Mouse (Mus musculus): ENCODE data around the gene Pip5k1a. TPM values are rescaled to one million over a fixed set of nuclear protein-coding genes. Genes with fewer than 3 reads are reported as not detected.
A peak's percentile ranks its signal among the peaks of the same experiment; 100 is the strongest.
"Not testable (repeated sequence)": the region's sequence is repeated elsewhere in the genome, so short reads cannot be mapped to it uniquely, and the experiment has no call there.

Pip5k1a gene
- total RNA-seq, 4 experiments from 2014 or later: 58.5 to 66.8 (median 64.8) TPM

DNA sequence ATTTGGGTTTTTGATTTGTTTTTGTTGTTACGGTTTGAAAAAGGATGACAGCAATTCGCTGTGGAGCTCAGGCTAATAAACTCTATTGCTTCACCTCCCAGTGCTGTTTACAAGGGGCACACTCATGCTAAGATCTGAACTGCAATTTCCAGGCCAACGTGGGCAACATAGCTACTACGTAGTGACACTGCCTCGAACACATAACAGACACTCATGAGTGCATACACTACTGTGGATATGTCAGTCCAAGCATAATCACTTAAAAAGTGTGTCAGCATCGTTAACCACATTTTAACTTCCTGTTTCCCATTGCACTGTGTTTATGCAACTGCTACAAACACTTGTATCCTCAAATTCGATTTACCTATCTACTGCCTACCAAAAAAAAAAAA is 63.9 kb downstream of the Pip5k1a start:
- DNase-seq (ENCODE audit: low spot score in 2 of 2): no peak

DNA sequence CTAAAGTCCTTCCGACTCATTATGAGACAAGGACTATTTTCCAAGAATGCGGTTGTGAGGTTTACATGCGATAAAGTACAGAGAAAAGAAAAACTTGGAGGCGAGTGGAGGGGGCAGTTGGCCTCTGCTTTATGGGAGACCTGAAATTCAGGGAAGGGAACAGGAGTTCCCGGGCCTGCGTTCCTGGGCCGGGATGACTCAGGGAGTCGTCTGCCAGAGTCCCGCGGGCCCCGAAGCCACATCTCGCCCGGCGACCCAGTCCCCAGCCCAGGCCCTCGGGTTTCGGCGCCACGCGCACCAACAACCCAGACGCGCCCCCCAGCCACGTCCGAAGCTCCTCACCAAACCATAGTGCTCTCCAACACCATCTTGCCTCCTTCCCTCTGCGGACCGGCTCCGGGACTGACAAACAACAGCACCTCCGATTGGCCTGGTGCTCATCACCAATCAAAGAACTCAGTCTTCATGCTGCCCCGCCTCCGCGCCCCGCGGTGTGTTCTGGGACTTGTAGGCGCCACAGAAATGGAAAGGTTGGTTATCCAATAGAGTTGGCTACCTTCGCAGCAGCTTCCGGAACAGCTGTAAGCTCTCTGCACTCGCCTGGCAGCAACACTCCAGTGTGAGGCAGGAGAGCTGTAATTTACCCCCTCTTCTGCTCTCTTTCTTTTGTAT is 64.4 kb downstream of the Pip5k1a start, which contains the start of gene Psmd4:
Gene Psmd4 (minus strand): TSS at position 449 of the 672 bp plus-strand sequence.
- peak; percentile 97 to 98 for DNase-seq (ENCODE audit: low spot score in 2 of 2)

DNA sequence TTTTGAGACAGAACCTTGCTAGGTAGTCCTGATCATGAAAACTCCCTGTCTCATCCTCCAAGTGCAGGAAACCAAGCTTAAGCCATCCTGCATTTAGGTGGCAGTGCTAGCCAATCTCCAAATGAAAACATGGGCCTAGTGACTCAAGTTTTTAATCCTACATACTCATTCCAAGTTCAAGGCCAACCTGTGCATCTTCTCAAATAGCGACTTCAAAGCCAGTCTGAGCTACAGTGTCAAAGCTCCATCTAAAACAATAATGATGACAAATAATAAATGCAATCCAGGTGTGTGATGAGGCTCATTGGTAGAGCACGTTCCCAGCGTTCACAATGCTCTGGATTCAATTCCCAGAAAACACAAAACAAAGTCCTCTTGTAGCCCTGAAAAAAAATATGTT is 65.1 kb downstream of the Pip5k1a start:
- no peak for DNase-seq (ENCODE audit: low spot score in 2 of 2)

DNA sequence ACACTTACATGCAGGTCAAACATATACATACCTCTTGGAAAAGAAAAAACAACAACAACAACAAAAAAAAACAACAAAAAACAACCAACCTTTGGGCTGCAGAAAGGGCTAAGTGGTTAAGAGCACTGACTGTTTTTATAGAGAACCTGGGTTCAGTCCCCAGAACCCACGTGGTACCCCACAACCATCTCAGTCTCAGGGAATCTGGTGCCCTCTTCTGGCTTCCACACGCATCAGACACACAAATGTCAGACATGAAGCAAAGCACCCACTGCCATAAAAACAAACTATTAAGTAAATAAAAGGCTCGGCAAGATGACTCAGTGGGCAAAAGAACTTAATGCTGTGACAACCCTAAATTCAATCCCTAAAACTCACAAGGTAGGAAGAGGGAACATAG is 76.8 kb downstream of the Pip5k1a start:
- no peak for DNase-seq (ENCODE audit: low spot score in 2 of 2)

DNA sequence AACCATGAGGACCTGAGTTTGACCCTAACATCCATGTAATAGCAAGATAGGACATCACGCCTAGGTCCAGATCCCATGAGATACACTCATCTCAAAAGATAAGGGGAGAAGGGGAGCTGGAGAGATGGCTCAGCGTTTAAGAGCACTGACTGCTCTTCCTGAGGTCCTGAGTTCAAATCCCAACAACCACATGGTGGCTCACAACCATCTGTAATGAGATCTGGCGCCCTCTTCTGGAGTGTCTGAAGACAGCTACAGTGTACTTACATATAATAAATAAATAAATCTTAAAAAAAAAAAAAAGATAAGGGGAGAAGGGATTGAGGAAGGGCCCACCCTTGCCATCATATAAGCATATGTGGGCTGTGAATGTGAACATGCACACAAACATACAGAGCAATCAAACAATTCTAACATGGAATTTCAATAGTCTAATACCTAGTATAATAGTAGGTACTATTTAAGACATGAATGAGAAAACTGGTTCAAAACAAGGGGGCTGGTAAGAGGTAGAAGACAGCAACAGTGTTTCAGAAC is 77.4 kb downstream of the Pip5k1a start:
- DNase-seq (ENCODE audit: low spot score in 2 of 2): not testable (repeated sequence)

DNA sequence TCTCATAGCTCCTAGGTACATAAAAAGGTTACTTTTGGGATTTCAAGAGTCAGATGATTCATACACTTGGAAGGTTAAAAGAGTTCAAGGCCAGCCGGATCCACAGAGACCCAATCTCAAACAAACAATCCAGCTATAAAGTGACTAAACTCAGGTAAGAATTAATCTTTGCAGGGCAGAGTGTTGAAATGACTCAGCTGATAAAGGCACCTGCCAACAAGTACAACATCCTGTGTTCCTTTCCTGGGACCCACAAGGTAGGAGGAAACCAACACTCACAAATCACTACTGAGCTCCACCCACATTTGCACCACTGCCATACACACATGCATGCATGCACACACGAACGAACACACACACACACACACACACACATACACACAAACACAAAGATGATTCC is 78.1 kb downstream of the Pip5k1a start:
- no peak for DNase-seq (ENCODE audit: low spot score in 2 of 2)

DNA sequence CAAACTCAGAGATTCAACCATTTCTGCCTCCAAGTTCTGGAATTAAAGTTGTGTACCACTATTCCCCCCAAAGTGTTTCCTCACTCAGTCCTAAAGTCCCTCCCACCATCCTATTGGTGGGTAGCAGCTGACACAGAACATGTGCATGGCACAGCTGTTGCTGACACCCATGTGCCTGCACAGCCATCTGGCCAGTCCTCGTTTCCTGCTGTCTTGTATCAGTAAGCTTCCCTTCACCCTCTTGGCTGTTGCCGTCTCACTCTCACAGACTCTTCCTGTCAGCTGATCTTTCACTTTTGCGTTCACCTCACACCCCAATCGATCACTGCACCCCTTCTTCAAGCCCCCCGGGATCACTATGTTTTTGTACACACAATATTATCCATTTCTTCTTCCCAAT is 79.0 kb downstream of the Pip5k1a start:
- DNase-seq (ENCODE audit: low spot score in 2 of 2): peak; percentile 81 to 87

DNA sequence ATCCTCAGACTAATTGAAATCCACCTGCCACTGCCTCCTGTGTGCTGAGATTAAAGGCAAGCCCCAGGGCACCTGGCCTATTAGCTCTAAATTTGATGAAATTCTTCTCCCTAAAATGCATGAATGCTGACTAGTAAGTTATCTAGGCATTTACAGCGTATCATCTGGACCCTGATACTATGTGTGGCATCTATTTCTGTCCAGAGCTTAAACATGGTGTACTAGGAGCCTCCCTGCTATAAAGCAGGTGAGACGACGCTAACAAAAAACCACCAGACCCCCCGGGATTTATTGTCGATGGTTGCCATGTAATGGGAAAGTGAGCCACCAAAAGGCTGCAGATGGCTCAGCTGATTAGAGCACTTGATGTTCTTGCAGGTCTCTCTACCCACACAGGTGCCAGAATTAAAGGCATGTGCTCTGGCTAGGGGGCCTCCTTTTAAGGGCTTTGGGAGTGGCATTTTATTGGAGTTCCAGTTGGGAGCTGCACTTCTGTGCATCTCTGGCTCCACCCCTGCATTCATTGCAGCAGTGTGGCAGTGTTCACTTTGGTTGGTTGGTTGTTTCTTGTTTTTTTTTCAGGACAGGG is 79.6 kb downstream of the Pip5k1a start:
- DNase-seq (ENCODE audit: low spot score in 2 of 2): no peak

DNA sequence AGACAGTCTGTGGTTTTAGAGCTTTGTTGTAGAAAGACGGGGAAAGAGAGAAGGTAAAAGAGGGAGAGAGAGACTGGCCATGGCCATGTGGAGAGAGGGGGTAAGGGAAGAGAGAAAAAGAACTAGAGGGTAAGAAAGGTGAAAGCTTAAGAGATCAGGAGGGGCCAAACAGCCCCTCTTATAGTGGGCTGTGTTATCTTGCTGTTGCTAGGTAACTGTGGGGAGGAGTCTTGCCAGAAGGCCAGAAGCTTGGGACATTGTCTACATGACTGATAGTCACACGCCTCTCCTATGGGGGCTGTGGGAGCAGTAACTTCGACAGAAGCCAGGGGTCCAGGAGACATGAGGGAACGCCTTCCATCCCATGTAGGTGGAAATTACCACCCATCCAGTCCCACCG is 81.5 kb downstream of the Pip5k1a start:
- no peak for DNase-seq (ENCODE audit: low spot score in 2 of 2)

DNA sequence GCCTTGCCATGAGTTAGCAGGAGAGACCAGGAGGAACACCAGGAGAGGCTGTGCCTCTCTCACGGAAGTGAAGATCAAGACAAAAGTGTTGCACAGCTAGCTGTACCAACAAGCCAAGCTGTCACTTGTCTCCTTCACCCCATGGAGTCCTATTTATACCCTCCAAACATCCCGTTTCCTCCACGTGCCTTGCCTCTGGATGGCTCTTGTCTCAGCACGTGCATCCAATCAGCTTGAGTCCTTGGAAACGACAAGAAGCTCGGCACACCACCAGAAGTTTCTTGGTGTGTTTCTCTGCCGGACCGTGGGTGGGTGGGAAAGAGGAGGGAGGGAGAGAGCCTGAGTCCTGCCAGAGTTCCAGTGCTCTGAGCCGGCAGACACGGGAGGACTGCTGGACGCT is 82.2 kb downstream of the Pip5k1a start:
- no peak for DNase-seq (ENCODE audit: low spot score in 2 of 2)

DNA sequence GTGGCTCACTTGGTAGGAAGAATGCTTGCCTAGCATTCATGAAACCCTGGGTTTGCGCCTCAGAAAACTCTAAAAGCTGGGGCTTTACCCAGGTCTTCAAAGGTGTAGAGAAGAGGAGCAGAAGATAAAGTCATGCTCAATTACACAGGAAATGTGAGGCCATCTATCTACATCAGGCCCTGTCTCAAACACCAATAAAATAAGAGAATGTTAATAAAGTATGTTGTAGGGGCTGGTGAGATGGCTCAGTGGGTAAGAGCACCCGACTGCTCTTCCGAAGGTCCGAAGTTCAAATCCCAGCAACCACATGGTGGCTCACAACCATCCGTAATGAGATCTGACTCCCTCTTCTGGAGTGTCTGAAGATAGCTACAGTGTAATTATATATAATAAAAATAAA is 85.8 kb downstream of the Pip5k1a start:
- DNase-seq (ENCODE audit: low spot score in 2 of 2): not testable (repeated sequence)

DNA sequence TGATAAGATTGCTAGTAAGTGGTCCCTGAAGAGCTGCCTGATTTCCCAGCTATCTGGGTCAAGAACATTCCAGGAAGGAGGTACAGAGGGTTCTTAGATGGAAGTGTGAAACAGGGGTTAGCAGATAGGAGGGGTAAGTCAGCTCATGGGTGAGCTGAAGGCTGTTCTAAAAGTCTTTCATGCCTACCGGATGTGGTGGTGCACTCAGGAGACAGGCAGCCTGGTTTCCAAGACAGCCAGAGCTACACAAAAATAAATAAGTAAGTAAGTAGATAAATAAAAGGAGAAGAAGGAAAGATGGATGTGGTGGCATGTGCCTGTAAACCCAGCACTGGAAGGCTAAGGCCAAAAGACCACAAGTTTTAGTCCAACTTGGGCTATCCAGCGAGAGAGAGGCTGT is 88.0 kb downstream of the Pip5k1a start:
- no peak for DNase-seq (ENCODE audit: low spot score in 2 of 2)

DNA sequence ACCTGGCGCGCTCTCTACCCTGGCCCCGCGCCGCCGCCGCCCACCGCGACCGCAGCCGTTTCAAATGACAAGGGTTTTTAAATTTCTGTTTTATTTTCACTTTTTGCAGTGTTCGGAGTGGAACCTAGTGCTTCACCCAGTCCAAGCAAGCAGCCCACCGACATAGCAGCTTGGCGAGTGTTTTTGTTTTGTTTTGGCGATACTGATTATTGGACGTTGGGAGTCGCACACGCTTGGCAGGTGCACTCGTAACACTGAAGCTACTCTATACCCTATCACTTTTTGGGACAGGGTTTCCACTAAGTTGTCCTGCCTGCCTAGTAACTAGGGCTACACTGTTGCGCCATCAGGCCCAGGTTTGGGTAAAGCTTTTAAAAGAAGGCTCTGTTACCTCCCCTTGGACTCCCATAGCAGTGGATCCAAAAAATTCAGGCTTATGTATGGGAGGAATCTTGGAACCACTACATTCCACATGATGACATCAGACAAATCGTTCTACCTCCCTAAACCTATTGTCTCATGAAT is 90.1 kb downstream of the Pip5k1a start:
- no peak for DNase-seq (ENCODE audit: low spot score in 2 of 2)

DNA sequence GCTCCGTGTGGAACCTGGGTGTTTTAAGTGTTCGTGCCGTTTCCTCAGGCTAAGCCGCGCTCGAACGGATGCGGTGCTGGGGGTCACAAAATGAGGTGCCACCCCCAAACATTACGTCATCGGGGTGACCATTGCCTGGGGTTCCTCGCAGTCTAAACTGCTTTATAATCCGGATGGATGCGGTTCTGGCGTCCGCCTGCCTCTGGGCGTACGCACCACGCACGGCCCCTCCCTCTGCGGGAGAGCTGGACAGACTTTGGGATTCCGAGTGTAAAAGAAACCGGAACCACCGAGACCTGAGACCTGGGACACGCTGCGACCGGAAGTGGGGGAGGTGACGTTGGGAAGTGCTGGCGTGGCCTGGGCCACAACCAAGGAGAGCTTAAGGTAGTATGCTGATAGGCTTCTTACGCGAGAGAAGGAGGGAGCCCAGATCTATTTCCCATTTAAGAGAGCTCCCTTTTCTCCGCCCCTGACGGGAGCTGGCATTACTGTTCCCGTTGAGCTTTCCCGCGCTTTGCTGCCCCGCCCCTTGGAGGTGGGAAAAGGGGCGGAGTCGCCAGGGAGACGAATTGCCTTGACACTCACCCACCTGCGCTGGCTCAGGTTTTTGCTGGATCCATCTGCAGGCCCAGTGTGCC is 90.7 kb downstream of the Pip5k1a start:
- peak; percentile 92 to 94 for DNase-seq (ENCODE audit: low spot score in 2 of 2)

DNA sequence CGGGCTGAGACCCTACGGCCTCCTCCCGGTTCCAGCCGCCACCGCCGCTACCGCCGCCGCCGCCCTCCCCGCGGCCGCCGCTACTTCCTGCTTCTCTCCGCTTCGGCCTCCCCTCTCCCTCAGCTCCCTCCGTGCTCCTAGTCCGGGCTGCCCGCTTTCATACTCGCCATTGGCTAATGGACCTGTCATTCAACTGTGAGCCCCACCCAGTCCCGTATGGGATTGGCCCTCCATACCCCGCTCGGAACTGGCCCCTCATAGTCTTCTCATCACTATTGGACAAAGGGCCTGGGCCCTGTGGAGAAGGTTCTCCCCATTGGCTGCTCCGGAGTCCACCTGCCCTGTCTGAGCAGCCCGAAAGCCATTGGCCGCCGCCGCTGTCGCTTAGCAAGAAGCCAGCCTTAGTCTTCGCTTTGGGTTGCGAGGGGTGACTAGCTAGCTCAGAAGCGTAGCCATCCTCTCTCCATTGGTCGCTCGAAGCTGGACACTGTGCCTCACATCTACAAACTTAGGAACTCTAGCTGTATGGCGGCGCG is 91.3 kb downstream of the Pip5k1a start, which contains the start of gene Zfp687:
Gene Zfp687 (minus strand): TSS at position 112 of the 536 bp plus-strand sequence.
- DNase-seq (ENCODE audit: low spot score in 2 of 2): peak; percentile 100

DNA sequence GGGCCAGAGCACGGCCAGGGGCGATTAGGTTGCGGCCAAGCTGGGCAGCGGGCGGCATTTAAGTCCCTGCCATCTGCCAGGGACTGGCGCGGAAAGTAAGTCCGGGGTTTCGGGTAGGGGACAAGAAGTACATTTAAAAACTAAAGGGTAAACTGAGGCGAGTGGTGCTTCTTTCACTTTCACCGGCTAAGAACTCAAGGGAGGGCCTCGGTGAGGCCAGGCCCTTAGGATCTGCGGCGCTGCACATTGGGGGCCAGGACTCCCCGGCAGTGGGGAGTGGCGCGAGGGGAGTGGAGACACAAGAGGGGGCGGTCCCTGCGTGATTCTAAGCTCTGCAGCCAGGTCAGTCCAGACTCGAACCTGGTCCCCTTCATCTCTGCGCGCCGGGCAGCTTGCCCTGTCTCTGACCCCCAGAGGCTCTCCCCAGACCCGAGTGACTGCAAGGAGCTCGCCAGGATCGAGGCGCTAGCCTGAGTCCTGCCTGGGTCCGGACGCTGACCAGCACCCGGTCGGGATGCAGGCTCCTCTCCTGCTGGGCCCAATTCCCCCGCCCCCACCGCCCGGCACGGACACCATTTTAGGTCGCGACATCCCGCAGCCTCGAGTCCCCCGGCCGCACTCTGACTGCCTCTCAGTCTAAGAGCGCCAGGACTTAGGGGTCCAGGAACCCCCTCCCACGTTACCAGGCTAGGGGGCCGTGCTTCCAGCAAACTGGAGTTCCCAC is 92.1 kb downstream of the Pip5k1a start:
- no peak for DNase-seq (ENCODE audit: low spot score in 2 of 2)

DNA sequence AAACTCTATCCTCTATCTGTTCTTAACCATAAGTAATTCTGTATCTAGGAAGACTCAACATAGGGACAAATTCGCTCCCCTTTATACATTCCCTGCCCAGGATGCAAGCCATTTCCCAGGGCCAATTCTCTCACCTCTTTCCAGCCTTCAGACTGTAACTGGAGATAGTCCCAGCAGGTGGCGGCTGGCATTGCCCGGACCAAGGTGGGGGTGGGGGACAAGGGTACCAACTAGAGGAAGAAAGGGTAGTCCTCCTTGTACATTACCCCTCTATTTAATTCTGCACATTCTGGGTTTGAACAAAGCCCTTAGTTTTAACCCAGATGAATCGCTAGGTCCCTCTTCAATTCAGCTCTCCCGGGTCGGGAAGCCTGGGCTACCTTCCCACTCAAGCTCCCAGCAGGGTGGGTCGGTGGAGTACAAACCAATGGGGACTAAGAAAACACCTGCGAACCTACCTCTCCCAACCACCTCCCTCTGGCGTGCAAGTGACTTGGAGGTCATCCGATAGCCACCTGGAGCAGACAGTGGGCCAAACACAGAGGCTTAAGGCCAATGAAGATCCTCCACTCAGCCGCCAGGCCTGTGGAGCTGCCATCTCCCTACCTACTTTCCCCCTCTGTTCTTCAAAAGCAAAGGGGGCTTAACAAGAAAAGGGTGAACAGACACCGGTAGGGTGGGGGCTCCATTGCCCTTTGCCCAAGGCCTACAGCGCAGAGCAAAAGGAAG is 92.9 kb downstream of the Pip5k1a start:
- no peak for DNase-seq (ENCODE audit: low spot score in 2 of 2)

DNA sequence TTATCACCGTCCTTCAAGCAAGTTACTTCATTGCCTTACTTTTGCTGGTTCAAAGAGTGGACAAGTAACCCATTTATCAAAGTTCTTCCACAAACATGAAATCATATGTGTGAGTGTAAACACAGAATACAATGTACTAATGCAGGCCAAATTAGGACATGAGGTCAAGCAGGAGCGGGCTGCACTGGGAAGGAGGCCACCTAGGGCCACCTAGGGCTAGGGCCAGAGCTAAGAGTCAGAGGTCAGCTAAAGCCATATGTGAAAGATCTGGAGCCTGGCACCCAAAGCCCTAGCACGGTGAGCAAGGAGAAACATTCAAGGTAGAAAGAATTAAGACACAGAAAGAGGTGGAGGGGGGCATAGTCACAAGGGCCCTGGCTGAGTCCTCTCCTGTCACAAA is 93.7 kb downstream of the Pip5k1a start:
- DNase-seq (ENCODE audit: low spot score in 2 of 2): no peak

DNA sequence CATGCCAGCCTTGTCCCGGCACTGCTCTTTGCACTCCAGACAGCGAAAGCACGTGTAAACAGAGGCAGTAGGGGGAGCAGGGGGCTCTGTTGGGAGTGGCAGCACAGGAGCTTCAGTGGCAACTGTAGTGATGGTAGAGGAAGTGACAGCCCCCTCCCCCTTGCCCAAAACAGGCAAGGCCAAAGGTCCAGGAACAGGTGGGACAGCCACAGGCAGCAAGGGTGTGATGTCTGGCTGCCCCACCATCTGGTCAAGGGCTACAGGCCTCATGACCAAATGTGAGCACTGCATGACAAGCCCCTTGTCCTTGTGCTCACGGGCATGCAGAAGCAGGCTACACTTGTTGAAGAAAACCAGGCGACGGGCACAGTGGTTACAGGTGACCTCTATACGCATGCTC is 96.3 kb downstream of the Pip5k1a start:
- DNase-seq (ENCODE audit: low spot score in 2 of 2): no peak
